Mouse (Mus musculus) CH12.LX (cell line): ENCODE measurements around the gene Asb16. TPM values are rescaled to one million over a fixed set of nuclear protein-coding genes. Genes with fewer than 3 reads are reported as not detected.

ENCODE experiments used
- DNase-seq: peaks from one replicate; pipeline ENCODE4 v3.0.0-alpha.2; 2013; ENCODE audit errors: extremely low read depth
- H3K27ac ChIP-seq: 2 replicates; pipeline ENCODE4 v1.5.1; 2012; ENCODE audit warnings: low read depth, mild to moderate bottlenecking, control low read depth, moderate library complexity; ENCODE audit not compliant: insufficient read depth
- H3K27me3 ChIP-seq: replicated peaks from 2 replicates; pipeline ENCODE3; 2012; ENCODE audit warnings: inconsistent platforms
- H3K36me3 ChIP-seq, 2 experiments: replicated peaks in 1 of 2; 2 replicates each; pipeline versions ENCODE3 to v1.6.1; 2012; ENCODE audit warnings: inconsistent platforms in 1 of 2, low read length in 1 of 2, mild to moderate bottlenecking in 1 of 2, mixed read lengths in 1 of 2, moderate library complexity in 1 of 2; ENCODE audit not compliant: control insufficient read depth in 1 of 2, insufficient read depth in 1 of 2
- H3K4me1 ChIP-seq, 2 experiments: 2 replicates each; pipeline ENCODE4 v1.6.1; 2012; ENCODE audit warnings: inconsistent platforms in 1 of 2, moderate library complexity in 1 of 2; ENCODE audit not compliant: insufficient read depth in 2 of 2, control insufficient read depth in 1 of 2
- H3K4me2 ChIP-seq: 2 replicates; pipeline ENCODE4 v1.6.1; 2012; ENCODE audit warnings: low read depth, mild to moderate bottlenecking, control low read depth; ENCODE audit not compliant: poor library complexity, insufficient read depth, severe bottlenecking
- H3K4me3 ChIP-seq, 3 experiments: fragments of 150-350 bp in 1 of 3; sonication (generic) in 1 of 3; replicated peaks in 1 of 3; 2 replicates each; pipeline versions ENCODE3 to v1.5.1; 2011 to 2012; ENCODE audit warnings: low read depth in 2 of 3, low read length in 2 of 3, mild to moderate bottlenecking in 2 of 3, moderate library complexity in 2 of 3, control low read depth in 1 of 3, improper control_type of control experiment in 1 of 3, inconsistent platforms in 1 of 3, mixed read lengths in 1 of 3; ENCODE audit not compliant: poor library complexity in 1 of 3
- H3K79me2 ChIP-seq: replicated peaks from 2 replicates; pipeline ENCODE4 v1.6.1; 2012; ENCODE audit warnings: mild to moderate bottlenecking, moderate library complexity; ENCODE audit not compliant: control insufficient read depth, poor library complexity, insufficient read depth, severe bottlenecking; ENCODE audit errors: extremely low read depth
- H3K9ac ChIP-seq: 2 replicates; pipeline ENCODE4 v1.6.1; 2012; ENCODE audit warnings: low read depth, mild to moderate bottlenecking, control low read depth, moderate library complexity; ENCODE audit not compliant: insufficient read depth
- H3K9me3 ChIP-seq: replicated peaks from 2 replicates; pipeline ENCODE3; 2012; ENCODE audit warnings: low read length, inconsistent platforms, mixed read lengths
- CHD2 ChIP-seq: IDR thresholded peaks from 2 replicates; pipeline ENCODE4 v1.6.1; 2011; ENCODE audit warnings: low read length, improper control_type of control experiment
- E2F4 ChIP-seq: IDR thresholded peaks from 2 replicates; pipeline ENCODE4 v1.6.1; 2011; ENCODE audit warnings: low read depth, low read length, improper control_type of control experiment; ENCODE audit not compliant: insufficient replicate concordance
- ELF1 ChIP-seq: IDR thresholded peaks from 2 replicates; pipeline ENCODE4 v1.6.1; 2014; ENCODE audit warnings: low read depth, mild to moderate bottlenecking, inconsistent platforms, low read length, improper control_type of control experiment
- ETS1 ChIP-seq: conservative IDR thresholded peaks from 2 replicates; pipeline ENCODE4 v1.6.1; 2012; ENCODE audit warnings: low read depth, mild to moderate bottlenecking, inconsistent platforms, low read length, improper control_type of control experiment, moderate library complexity
- GABPA ChIP-seq: IDR thresholded peaks from 2 replicates; pipeline ENCODE4 v1.6.1; 2012; ENCODE audit warnings: low read depth, low read length, improper control_type of control experiment, inconsistent platforms; ENCODE audit not compliant: insufficient replicate concordance
- HCFC1 ChIP-seq: IDR thresholded peaks from 2 replicates; pipeline ENCODE4 v1.6.1; 2012; ENCODE audit warnings: low read depth, mild to moderate bottlenecking, inconsistent platforms, low read length, improper control_type of control experiment
- JUND ChIP-seq: conservative IDR thresholded peaks from 2 replicates; pipeline ENCODE4 v1.6.1; 2011; ENCODE audit warnings: low read depth, low read length, improper control_type of control experiment
- KAT2A ChIP-seq: IDR thresholded peaks from 2 replicates; pipeline ENCODE4 v1.6.1; 2012; ENCODE audit warnings: low read length, improper control_type of control experiment, inconsistent platforms; ENCODE audit not compliant: insufficient replicate concordance
- MAX ChIP-seq: IDR thresholded peaks from 2 replicates; pipeline ENCODE4 v1.6.1; 2011; ENCODE audit warnings: low read length, improper control_type of control experiment
- MAZ ChIP-seq: IDR thresholded peaks from 2 replicates; pipeline ENCODE4 v1.6.1; 2012; ENCODE audit warnings: low read depth, mild to moderate bottlenecking, inconsistent platforms, low read length, improper control_type of control experiment, moderate library complexity
- MXI1 ChIP-seq: IDR thresholded peaks from 2 replicates; pipeline ENCODE4 v1.6.1; 2011; ENCODE audit warnings: mild to moderate bottlenecking, low read depth, low read length, improper control_type of control experiment
- MYC ChIP-seq: IDR thresholded peaks from 2 replicates; pipeline ENCODE4 v1.6.1; 2011; ENCODE audit warnings: low read depth, mild to moderate bottlenecking, improper control_type of control experiment, low read length
- NRF1 ChIP-seq: IDR thresholded peaks from 2 replicates; pipeline ENCODE4 v1.6.1; 2014; ENCODE audit warnings: low read depth, mild to moderate bottlenecking, inconsistent platforms, low read length, improper control_type of control experiment, moderate library complexity
- PAX5 ChIP-seq: IDR thresholded peaks from 2 replicates; pipeline ENCODE4 v1.6.1; 2012; ENCODE audit warnings: low read length, inconsistent platforms, mixed read lengths
- POLR2A ChIP-seq: IDR thresholded peaks from 2 replicates; pipeline ENCODE4 v1.6.1; 2011; ENCODE audit warnings: low read depth, mild to moderate bottlenecking, improper control_type of control experiment, low read length
- POLR2AphosphoS2 ChIP-seq: IDR thresholded peaks from 2 replicates; pipeline ENCODE4 v1.6.1; 2011; ENCODE audit warnings: low read depth, low read length, improper control_type of control experiment
- RCOR1 ChIP-seq: conservative IDR thresholded peaks from 2 replicates; pipeline ENCODE4 v1.6.1; 2012; ENCODE audit warnings: low read depth, mild to moderate bottlenecking, inconsistent platforms, low read length, improper control_type of control experiment
- SIN3A ChIP-seq: IDR thresholded peaks from 2 replicates; pipeline ENCODE4 v1.6.1; 2012; ENCODE audit warnings: low read length, improper control_type of control experiment, inconsistent platforms
- TBP ChIP-seq: conservative IDR thresholded peaks from 2 replicates; pipeline ENCODE4 v1.6.1; 2011; ENCODE audit warnings: low read depth, low read length, improper control_type of control experiment
- TCF12 ChIP-seq: IDR thresholded peaks from 2 replicates; pipeline ENCODE4 v1.6.1; 2014; ENCODE audit warnings: low read depth, mild to moderate bottlenecking, inconsistent platforms, low read length, improper control_type of control experiment
- UBTF ChIP-seq: IDR thresholded peaks from 2 replicates; pipeline ENCODE4 v1.6.1; 2012; ENCODE audit warnings: low read depth, mild to moderate bottlenecking, inconsistent platforms, low read length, improper control_type of control experiment, moderate library complexity
- ZC3H11A ChIP-seq: IDR thresholded peaks from 2 replicates; pipeline ENCODE4 v1.6.1; 2012; ENCODE audit warnings: low read depth, mild to moderate bottlenecking, inconsistent platforms, low read length, improper control_type of control experiment
- ZKSCAN1 ChIP-seq: IDR thresholded peaks from 2 replicates; pipeline ENCODE4 v1.6.1; 2012; ENCODE audit warnings: low read depth, inconsistent platforms, low read length, improper control_type of control experiment, borderline replicate concordance
- ZNF384 ChIP-seq: IDR thresholded peaks from 2 replicates; pipeline ENCODE4 v1.6.1; 2012; ENCODE audit warnings: low read depth, low read length, improper control_type of control experiment, inconsistent platforms
- dilution Hi-C: fragments of 300-500 bp; cut with MboI; formaldehyde crosslinking; loops from 2 replicates; pipeline ENCODE4 v1.14.3; 2020; ENCODE audit warnings: low sequenced_read_pairs; ENCODE audit not compliant: extremely low pct_unique_long_range_greater_than_20kb, extremely low pct_ligation_motif_present
- in situ Hi-C: fragments of 300-500 bp; cut with MboI; formaldehyde crosslinking; loops from 3 replicates; pipeline ENCODE4 v1.14.3; 2019; ENCODE audit warnings: low sequenced_read_pairs, low pct_ligation_motif_present, low pct_unique_long_range_greater_than_20kb, mixed read lengths
- polyA plus RNA-seq: library from polyadenylated mRNA; unstranded; fragments of >175 nt; gene quantifications from 2 replicates; pipeline ENCODE4 v1.2.1, GENCODE M21; 2012; ENCODE audit warnings: low read depth; ENCODE audit not compliant: insufficient read length
- total RNA-seq, 2 experiments: library from RNA; depleted of rRNA; stranded (reverse); fragments of 300-350 nt in 1 of 2; fragments of >200 nt in 1 of 2; gene quantifications; 2 replicates each; pipeline ENCODE4 v1.2.3; 2012 to 2014

Gene Asb16
- total and polyA plus RNA-seq, 3 experiments: not detected

DNA sequence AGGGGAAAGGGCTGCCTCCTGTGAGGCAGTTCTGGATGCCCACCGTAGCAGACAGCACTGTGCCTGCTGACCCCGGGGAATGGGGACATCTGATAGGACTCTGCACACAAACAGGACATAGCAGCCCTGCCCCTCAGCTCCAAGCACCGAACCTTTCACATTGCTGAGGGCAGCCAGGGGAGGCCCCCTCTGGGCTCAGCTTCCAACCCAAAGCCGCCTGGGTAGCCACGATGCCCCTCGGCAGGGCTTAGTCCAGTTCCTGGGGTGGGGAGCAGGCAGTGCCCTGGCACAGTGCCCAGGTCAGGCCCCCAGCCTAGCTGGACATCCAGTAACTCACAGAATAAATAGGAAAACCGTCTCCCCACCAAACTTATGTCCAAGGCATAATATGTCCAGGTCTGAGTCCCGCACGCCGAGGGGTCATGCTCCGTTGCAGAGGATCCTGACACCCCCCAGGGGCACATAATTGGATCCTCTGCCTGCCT is 22.6 kb downstream of the Asb16 start:
- peaks cover 20 to 59% of the 10 kb centered on the region in 2 experiments for H3K4me1 ChIP-seq
- H3K27ac ChIP-seq: peak overlapping the region; percentile 21; the same call in 1 of the 2 replicates
- no peak for DNase-seq
- TF ChIP-seq ZC3H11A (no peak), MAX (no peak), ETS1 (no peak), MXI1 (no peak), SIN3A (no peak), E2F4 (no peak), NRF1 (no peak), MYC (no peak), HCFC1 (no peak), ZNF384 (no peak), CHD2 (no peak), JUND (no peak), MAZ (no peak), RCOR1 (no peak), KAT2A (no peak), PAX5 (no peak), POLR2AphosphoS2 (no peak), ELF1 (no peak)
- H3K36me3 ChIP-seq: peaks cover 62 to 89% of the 10 kb centered on the region in 2 experiments
- H3K9me3 ChIP-seq: no peaks in the 10 kb centered on the region
- peaks cover 13% of the 10 kb centered on the region for H3K79me2 ChIP-seq
- H3K27me3 ChIP-seq: no peaks in the 10 kb centered on the region
- no peak overlapping the region for H3K4me3 ChIP-seq
- no peak overlapping the region for H3K9ac ChIP-seq
- no peak overlapping the region for H3K4me2 ChIP-seq
- dilution Hi-C loops: no loop called here
- in situ Hi-C loops: loop anchor here (5.0 kb wide), 1 partner anchor 121 kb away; no protein-coding TSS in a partner anchor

DNA sequence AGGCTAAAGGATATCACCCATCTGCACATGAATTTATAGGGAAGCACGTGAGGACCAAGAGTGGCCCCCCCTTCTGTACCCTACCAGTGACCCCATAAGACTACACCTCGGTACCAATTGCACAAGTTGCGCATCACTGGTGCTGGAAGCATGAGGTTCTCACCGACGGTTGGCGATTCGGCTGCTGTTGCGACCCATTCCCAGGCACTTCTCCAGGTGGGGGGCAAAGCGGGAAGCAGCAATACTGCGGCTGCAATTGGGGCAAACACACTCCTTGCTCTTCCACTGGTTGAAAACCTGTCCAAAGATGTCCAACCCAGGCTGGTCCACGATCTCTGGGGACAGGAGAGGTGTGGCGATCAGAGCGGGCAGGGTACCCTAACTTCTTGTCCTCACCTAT is 25.4 kb downstream of the Asb16 start:
- TF ChIP-seq JUND (no peak), SIN3A (no peak), ETS1 (no peak), ZKSCAN1 (no peak), TBP (no peak), ZNF384 (no peak), UBTF (no peak), MXI1 (no peak), ZC3H11A (no peak), POLR2A (no peak), TCF12 (no peak), CHD2 (no peak), MYC (no peak), RCOR1 (no peak), E2F4 (no peak), GABPA (no peak), PAX5 (no peak)
- Histone ChIP-seq H3K79me2 (peaks cover 13% of the 10 kb centered on the region), H3K4me3 (no peak overlapping the region), H3K4me2 (no peak overlapping the region), H3K4me1 (peaks cover 22 to 59% of the 10 kb centered on the region in 2 experiments), H3K36me3 (peaks cover 43 to 60% of the 10 kb centered on the region in 2 experiments), H3K9ac (no peak overlapping the region), H3K27me3 (no peaks in the 10 kb centered on the region), H3K9me3 (no peaks in the 10 kb centered on the region), H3K27ac (no peak overlapping the region)
- no peak for DNase-seq
- in situ Hi-C loops (loop anchor here (5.0 kb wide), 1 partner anchor 118 kb away; no protein-coding TSS in a partner anchor), dilution Hi-C loops (no loop called here)
